Mouse (Mus musculus): ENCODE measurements around the gene Grm4.

DNA sequence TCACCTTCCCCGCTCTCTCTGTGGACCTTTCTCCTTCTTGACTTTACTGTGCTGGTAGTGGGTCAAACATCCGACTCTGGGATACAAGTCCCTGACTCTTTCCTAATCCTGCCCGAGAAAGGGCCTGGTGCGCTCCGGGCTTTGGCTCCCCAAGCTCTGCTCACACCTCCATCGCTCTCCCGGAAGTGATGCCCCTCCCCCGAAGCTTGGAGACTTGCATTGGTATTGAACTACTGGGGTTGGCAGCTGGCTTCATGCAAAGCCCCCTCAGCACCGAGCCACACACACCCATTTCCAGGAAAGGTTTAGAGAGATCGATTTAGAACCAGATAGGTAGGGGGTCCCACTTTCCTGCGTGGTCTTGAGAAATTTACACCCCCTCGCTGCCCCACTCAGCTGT is 24.8 kb upstream of the Grm4 start:
- no peak for TF ChIP-seq POLR2A (IDR thresholded peaks at IDR 0.05; ENCODE audit: low read depth, low read length)
- TF ChIP-seq CTCF (IDR thresholded peaks at IDR 0.05; ENCODE audit: borderline replicate concordance, insufficient read depth, low read length), result no peak
